Mouse (Mus musculus) olfactory bulb, adult 2 months (tissue): ENCODE data around the gene Sept14. TPM values are rescaled to one million over a fixed set of nuclear protein-coding genes. Genes with fewer than 3 reads are reported as not detected.

Experiments used
- H3K27ac ChIP-seq: fragments of 200-500 bp; 2 replicates; pipeline ENCODE4 v1.5.1; 2012; ENCODE audit warnings: low read depth, low read length; ENCODE audit not compliant: insufficient read depth
- H3K4me1 ChIP-seq: fragments of 200-500 bp; 2 replicates; pipeline ENCODE4 v1.6.1; 2012; ENCODE audit warnings: low read length; ENCODE audit not compliant: control insufficient read depth, insufficient read depth
- H3K4me3 ChIP-seq: fragments of 200-500 bp; 2 replicates; pipeline ENCODE4 v1.5.1; 2012; ENCODE audit warnings: mild to moderate bottlenecking, low read depth, low read length, moderate library complexity; ENCODE audit not compliant: insufficient read depth
- CTCF ChIP-seq: fragments of 200-500 bp; IDR thresholded peaks from 2 replicates; pipeline ENCODE4 v1.5.1; 2012; ENCODE audit warnings: low read depth, mild to moderate bottlenecking, low read length, moderate library complexity; ENCODE audit not compliant: insufficient read depth
- POLR2A ChIP-seq: fragments of 200-500 bp; IDR thresholded peaks from 2 replicates; pipeline ENCODE4 v1.6.1; 2012; ENCODE audit warnings: mild to moderate bottlenecking, low read depth, low read length, moderate library complexity; ENCODE audit not compliant: insufficient read depth
- WGBS: fragments of 180-500 bp; shearing (Covaris S2); methylation state at CpG from one replicate; pipeline ENCODE4 v1.1.7; 2018; 5-methylcytosine and 5-hydroxymethylcytosine counted together
- polyA plus RNA-seq: library from polyadenylated mRNA; stranded (reverse); fragments of >200 nt; gene quantifications from 2 replicates; pipeline ENCODE4 v1.2.4, GENCODE M21; 2012; ENCODE audit warnings: low replicate concordance; ENCODE audit not compliant: missing spikeins, insufficient read depth, insufficient read length

The Sept14 gene
- polyA plus RNA-seq, 1 experiment, result not detected

DNA sequence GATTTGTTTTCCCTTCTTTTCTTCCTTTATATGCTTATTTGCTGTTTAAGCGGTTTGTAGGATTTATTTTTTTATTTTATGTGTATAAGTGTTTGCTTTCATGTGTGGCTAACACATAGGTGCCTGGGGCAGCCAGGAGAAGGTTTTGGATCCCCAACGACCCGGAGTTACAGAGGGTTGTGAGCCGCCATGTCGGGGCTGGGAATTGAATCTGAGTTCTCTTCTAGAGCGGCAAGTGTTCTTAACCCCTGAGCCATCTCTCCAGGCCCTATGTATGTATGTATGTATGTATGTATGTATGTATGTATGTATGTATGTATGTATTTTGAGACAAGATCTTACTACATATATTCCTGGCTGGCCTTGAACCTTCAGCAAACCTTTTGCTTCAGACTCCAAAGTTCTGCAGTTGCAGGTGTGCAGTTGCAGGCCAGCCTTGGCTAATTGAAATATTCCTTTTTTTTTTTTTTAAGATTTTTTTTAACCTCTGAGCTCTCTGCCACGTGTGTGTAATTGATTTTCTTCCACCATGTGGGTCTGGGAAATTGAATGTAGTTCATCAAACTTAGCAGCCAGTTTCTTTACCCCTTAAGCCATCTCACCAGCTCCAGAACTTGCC is 17.6 kb upstream of the Sept14 start:
- Histone ChIP-seq H3K4me1 (peaks cover 16% of the 10 kb centered on the region), H3K27ac (no peak overlapping the region), H3K4me3 (peak overlapping the region; percentile 96)
- TF ChIP-seq CTCF (no peak), POLR2A (no peak)
- WGBS, result 3% methylated on average over 7 of the region's 7 CpGs

DNA sequence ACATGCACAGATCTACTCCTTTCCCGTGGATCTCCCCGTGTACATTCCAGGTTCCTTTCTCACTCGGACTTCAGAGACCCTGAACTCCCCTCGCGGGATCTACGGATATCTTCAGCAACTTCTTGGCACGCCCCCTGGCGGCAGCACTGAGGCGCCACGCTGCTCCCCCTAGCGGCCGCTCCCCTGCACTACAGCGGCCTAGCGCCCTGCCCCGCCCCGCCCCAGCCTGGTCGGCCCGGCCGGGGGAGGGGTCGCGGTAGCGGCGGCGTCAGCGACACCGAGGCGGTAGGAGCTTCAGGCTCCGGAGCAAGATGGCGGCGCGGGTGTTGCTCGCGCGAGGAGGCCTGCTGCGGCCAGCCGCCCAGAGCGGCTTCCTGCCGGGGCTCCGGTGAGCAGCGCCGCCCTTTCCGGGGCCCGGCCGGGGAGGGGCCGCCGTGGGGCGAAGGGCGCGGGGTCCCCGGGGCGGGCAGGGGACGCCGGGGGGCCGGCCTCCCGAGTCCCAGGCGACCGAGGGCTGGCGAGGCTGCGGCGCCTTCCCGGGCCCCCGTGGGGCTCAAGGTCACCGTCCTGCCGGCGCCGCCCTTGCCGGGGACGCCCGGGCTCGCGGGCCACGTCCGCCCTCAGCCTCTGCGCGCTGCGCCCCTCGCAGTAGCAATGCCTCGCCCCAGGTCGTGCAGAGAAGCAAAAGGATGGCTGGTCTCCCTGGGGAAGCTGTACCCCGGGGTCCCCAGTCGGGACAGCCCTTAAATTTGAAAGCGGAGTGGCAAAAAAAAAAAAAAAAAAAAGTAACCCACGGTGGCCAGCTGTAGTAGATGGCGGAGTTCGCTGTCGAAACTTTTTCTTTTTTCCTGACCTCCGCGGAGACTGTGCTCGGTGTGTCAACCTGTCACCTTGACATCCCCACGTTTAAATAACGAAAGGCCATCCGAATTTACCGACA is 16.8 kb upstream of the Sept14 start, which contains the start of gene Nipsnap2:
Gene Nipsnap2, plus strand, starts transcription at position 230 of the 940 bp plus-strand sequence.
- WGBS, result under 1% methylated on average over 93 of the region's 93 CpGs

DNA sequence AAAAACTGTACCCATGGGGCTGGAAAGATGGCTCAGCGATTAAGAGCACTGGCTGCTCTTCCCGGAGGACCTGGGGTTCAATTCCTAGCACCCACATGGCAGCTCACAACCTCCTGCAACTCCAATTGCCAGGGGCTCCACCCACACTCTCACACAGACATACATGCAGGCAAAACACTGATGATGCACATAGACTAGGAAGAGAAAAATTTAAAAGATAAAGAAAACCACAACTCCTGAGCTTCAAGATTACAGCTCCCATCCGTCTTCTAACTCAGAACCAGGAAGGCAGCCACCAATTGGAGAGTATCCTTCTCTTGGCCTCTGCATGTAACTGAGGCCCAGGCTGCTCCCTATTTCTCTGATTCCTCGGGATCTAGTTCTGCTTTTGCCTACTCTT is 16.0 kb upstream of the Sept14 start:
- TF ChIP-seq POLR2A (no peak), CTCF (no peak)
- H3K27ac ChIP-seq, result no peak overlapping the region

More for the DNA sequence above, 16.8 kb upstream of the Sept14 start, which contains the start of gene Nipsnap2:
- Histone ChIP-seq H3K27ac (peak within 1 kb of the TSS; percentile 83), H3K4me3 (peak within 1 kb of the TSS; percentile 96), H3K4me1 (peaks cover 11% of the 10 kb centered on the region)
- TF ChIP-seq CTCF (peak; percentile 100), POLR2A (peak; percentile 77)

DNA sequence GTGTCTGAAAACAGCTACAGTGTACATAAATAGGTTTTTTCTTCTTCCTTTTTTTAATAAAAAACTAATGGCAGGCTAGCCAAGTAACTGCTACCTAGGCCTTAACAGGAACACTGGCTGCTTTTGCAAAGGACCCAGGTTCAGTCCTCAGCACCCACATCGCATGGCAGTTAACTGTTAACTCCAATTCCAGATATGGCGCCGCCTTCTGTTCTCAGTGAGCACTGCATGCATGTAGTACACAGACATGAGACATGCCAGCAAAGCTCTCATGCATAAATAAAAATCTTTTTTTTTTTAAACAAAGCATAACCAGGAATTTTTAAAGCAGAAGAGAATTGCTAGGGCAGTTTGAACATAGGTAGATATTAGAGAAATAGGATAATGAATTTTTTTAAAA is 11.9 kb upstream of the Sept14 start:
- H3K4me1 ChIP-seq, result peaks cover 4% of the 10 kb centered on the region; the same call in 1 of the 2 replicates
- TF ChIP-seq CTCF (no peak), POLR2A (no peak)
- WGBS, result 91% methylated on average over 3 of the region's 3 CpGs

More for the DNA sequence above, 16.0 kb upstream of the Sept14 start:
- H3K4me3 ChIP-seq, result no peak overlapping the region
- WGBS, result 41% methylated on average over 4 of the region's 4 CpGs
- peaks cover 6% of the 10 kb centered on the region for H3K4me1 ChIP-seq

DNA sequence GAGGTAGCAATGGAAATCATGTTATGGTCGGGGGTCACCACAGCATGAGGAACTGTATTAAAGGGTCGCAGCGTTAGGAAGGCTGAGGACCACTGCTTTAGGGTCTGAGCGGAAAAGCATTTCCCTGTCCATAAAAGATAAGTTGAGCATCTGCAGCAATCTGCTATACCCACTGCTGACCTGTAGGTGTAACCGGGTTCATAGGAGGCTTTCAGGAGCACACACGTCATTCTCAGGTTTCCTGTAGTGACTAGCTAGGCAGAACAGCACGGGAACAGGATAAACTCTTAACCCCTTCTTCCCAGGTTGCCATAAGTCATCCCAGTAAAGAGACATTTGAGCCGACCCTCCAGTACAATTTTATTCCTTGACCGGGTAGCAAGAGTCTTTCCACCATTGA is 8.7 kb upstream of the Sept14 start:
- H3K4me3 ChIP-seq, result no peak overlapping the region
- no peaks in the 10 kb centered on the region for H3K4me1 ChIP-seq
- TF ChIP-seq POLR2A, result no peak
- TF ChIP-seq CTCF, result no peak
- WGBS, result 86% methylated on average over 9 of the region's 9 CpGs
- H3K27ac ChIP-seq, result no peak overlapping the region

More for the DNA sequence above, 11.9 kb upstream of the Sept14 start:
- no peak overlapping the region for H3K27ac ChIP-seq
- H3K4me3 ChIP-seq, result no peak overlapping the region

DNA sequence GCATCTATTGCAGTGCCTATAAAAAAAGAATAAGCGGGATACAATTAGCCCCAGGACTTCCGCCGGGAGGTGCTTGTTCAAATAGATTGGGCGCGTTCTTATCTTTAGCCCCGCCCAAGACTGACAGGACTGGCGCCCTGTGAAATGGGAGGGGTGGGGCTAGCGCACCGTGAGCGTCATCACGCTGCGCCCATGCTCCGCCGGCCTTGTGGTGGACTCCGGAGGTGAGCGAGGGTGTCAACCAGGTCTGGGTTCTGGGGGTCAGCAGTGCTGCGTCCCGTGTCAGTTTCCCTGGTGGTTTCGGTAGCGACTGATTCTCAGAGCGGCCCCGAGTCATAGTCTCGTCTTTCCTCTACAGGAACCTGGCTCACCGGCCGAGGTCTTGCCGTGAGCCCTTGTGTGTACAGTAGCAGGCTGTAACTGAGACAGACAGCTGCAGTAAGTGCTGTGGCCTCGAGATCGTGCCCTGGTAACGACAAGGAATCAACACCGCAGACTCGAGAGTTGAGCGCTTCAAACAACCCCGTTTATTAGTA is 7.1 kb upstream of the Sept14 start, which contains the start of gene Mrps17:
Gene Mrps17, plus strand, starts transcription at position 172 of the 536 bp plus-strand sequence.
- TF ChIP-seq POLR2A (peak; percentile 92), CTCF (no peak)
- WGBS, result under 1% methylated on average over 33 of the region's 33 CpGs
- Histone ChIP-seq H3K27ac (peak within 1 kb of the TSS; percentile 27; the same call in 1 of the 2 replicates), H3K4me3 (peak within 1 kb of the TSS; percentile 70), H3K4me1 (no peaks in the 10 kb centered on the region)

DNA sequence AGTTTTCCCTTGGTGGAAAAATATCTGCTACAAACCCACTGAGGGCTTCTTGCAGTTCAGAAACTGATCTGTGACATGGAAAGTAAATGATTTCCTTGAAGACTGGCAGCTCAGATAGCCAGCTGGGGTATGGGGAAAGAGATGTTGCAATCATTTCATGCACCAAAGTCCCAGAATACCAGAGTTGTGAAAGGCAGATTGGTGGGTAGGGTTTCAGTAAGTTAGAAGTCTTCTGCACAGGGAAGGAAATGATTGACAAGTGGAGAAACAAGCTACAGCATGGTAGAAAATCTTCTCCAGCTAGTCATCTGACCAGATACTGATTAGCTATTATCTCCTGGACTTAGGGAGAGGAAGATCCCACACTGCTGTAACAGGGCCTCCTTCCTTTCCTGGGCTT is 4.9 kb downstream of the Sept14 start:
- Histone ChIP-seq H3K27ac (no peak overlapping the region), H3K4me3 (no peak overlapping the region), H3K4me1 (no peaks in the 10 kb centered on the region)
- TF ChIP-seq CTCF (no peak), POLR2A (no peak)

DNA sequence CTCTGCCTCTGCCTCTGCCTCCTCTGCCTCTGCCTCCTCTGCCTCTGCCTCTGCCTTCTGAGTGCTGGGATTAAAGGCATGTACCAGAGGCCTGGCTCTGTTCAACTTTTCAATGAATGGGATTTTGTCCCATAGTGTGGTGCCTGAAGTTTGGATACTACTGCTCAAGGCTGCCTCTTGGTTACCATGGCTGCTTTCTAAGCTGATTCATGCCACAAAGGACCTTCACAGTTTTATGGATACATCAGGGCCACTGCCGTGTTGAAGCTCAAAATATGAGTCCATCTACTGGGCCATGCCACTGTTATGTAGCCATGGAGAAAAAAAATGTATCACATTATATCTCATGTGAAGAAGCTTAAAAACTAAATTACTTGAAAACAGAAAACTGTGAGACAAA is 6.6 kb downstream of the Sept14 start:
- TF ChIP-seq POLR2A, result no peak
- H3K4me3 ChIP-seq, result no peak overlapping the region
- WGBS, result 54% methylated on average over 1 of the region's 1 CpGs
- no peaks in the 10 kb centered on the region for H3K4me1 ChIP-seq
- no peak overlapping the region for H3K27ac ChIP-seq

DNA sequence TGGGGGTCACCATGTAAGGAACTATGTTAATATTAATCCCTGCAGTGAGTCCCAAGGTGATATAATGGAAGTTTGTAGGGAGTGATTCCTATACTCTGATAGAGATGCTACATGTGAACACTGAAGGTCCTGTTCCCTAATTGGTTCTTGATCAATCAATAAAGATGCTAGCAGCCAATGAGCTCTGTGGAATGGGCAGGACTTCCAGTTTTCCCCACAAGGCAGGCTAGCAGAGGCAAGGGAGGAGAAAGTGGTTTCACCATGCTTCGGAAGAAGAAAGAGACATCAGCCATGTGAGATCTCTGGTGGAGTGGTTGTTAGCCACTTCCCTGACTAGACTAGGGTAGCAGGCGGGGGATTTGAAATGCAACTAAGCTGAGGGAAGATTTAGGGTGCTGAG is 7.8 kb downstream of the Sept14 start:
- TF ChIP-seq POLR2A (no peak), CTCF (no peak)
- Histone ChIP-seq H3K4me1 (no peaks in the 10 kb centered on the region), H3K27ac (no peak overlapping the region), H3K4me3 (no peak overlapping the region)
- WGBS, result 33% methylated on average over 2 of the region's 2 CpGs
